Mouse (Mus musculus): ENCODE results near the gene 4930512M02Rik.

The 4930512M02Rik gene

GRCm38 (mm10) chr11:11564266-11565044, 63.2 kb downstream of the 4930512M02Rik start:
- DNase-seq (ENCODE audit: low spot score in 2 of 2), result no peak

- DNase-seq (ENCODE audit: low spot score in 2 of 2), result no peak
Observed at GRCm38 (mm10) chr11:11561118-11561517, 66.5 kb downstream of the 4930512M02Rik start.

- no peak for DNase-seq (ENCODE audit: low spot score in 2 of 2)
Observed at GRCm38 (mm10) chr11:11559099-11559686, 68.4 kb downstream of the 4930512M02Rik start.

GRCm38 (mm10) chr11:11558662-11559061, 69.0 kb downstream of the 4930512M02Rik start:
- DNase-seq (ENCODE audit: low spot score in 2 of 2), result no peak

GRCm38 (mm10) chr11:11557173-11557967, 70.3 kb downstream of the 4930512M02Rik start:
- no peak for DNase-seq (ENCODE audit: low spot score in 2 of 2)

GRCm38 (mm10) chr11:11556186-11556585, 71.4 kb downstream of the 4930512M02Rik start:
- DNase-seq (ENCODE audit: low spot score in 2 of 2), result no peak

- no peak for DNase-seq (ENCODE audit: low spot score in 2 of 2)
Observed at GRCm38 (mm10) chr11:11555563-11555962, 72.1 kb downstream of the 4930512M02Rik start.

- no peak for DNase-seq (ENCODE audit: low spot score in 2 of 2)
Observed at GRCm38 (mm10) chr11:11547597-11548240, 79.9 kb downstream of the 4930512M02Rik start.

- no peak for DNase-seq (ENCODE audit: low spot score in 2 of 2)
Observed at GRCm38 (mm10) chr11:11546903-11547511, 80.6 kb downstream of the 4930512M02Rik start.

- DNase-seq (ENCODE audit: low spot score in 2 of 2), result no peak
Observed at GRCm38 (mm10) chr11:11545948-11546347, 81.7 kb downstream of the 4930512M02Rik start.

All from frontal cortex, postnatal 14 days (tissue).